Mouse (Mus musculus) forebrain, embryonic 16.5 days (tissue): ENCODE results near the gene Gab1. TPM values are rescaled to one million over a fixed set of nuclear protein-coding genes. Genes with fewer than 3 reads are reported as not detected.

Experiments used
- ATAC-seq: fragments of 200-750 bp; cut with Nextera tagmentation; 2 replicates; pipeline ENCODE4 v1.8.0; 2017; ENCODE audit warnings: mild to moderate bottlenecking, moderate library complexity
- H3K27ac ChIP-seq: fragments of 300-500 bp; sonication (generic); 2 replicates; pipeline ENCODE4 v1.5.1; 2014; ENCODE audit warnings: low read length, control low read depth
- H3K27me3 ChIP-seq: fragments of 300-500 bp; sonication (generic); replicated peaks from 2 replicates; pipeline ENCODE4 v1.6.1; 2014; ENCODE audit warnings: low read length; ENCODE audit not compliant: control insufficient read depth, insufficient read depth
- H3K36me3 ChIP-seq: fragments of 300-500 bp; sonication (generic); 2 replicates; pipeline ENCODE4 v1.6.1; 2014; ENCODE audit not compliant: control insufficient read depth, insufficient read depth
- H3K4me1 ChIP-seq: fragments of 300-500 bp; sonication (generic); replicated peaks from 2 replicates; pipeline ENCODE4 v1.6.1; 2014; ENCODE audit warnings: low read length; ENCODE audit not compliant: control insufficient read depth, insufficient read depth
- H3K4me2 ChIP-seq: fragments of 300-500 bp; sonication (generic); 2 replicates; pipeline ENCODE4 v1.6.1; 2014; ENCODE audit warnings: mild to moderate bottlenecking, low read length, control low read depth
- H3K4me3 ChIP-seq: fragments of 300-500 bp; sonication (generic); replicated peaks from 2 replicates; pipeline ENCODE4 v1.5.1; 2014; ENCODE audit warnings: mild to moderate bottlenecking, low read length, control low read depth
- H3K9ac ChIP-seq: fragments of 300-500 bp; sonication (generic); replicated peaks from 2 replicates; pipeline ENCODE4 v1.6.1; 2014; ENCODE audit warnings: low read depth, low read length, control low read depth
- H3K9me3 ChIP-seq: fragments of 300-500 bp; sonication (generic); 2 replicates; pipeline ENCODE4 v1.6.1; 2016; ENCODE audit warnings: low read length; ENCODE audit not compliant: control insufficient read depth
- WGBS: fragments of 180-500 bp; shearing (Covaris S2); extraction: QIAGEN DNeasy Blood & Tissue Kit; methylation state at CpG from one replicate; pipeline ENCODE4 v1.1.7; 2014; 5-methylcytosine and 5-hydroxymethylcytosine counted together
- polyA plus RNA-seq: library from polyadenylated mRNA; unstranded; fragments of >200 nt; fragmentation: Nextera tagmentation; extraction: Ambion mirVana; gene quantifications from 2 replicates; pipeline ENCODE4 v1.2.1, GENCODE M21; 2015

Gab1 gene
- polyA plus RNA-seq, 1 experiment from 2014 or later: 10.6 TPM

DNA sequence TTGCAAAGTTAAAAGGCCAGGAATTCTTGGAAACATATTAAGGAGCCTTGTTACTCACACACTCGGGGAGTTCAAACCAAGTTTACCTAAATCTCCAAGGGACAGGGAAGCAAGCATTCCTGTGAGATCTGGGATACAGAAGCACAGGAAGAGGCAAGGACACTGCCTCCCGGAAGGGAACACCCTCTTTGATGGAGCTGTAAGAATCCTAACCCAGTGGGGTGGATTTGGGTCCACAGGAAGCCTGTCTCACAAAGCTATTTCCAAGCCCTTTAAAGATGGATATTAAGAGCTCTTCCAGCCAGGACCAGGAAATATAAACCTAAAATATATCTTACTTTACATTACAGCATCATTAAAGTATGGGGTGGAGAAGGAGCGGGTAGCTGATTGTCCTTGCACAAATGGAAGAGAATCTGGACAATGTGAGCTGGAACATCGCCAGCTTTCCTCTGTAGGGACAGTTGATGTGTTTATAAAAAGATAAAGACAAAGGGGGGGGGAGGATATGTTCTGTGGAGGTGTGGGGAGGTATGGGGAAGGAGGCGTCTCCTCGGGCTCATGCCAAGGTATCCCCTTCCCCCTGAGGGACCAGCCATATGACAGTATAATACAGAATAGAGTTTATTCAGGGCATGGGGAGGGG lies 28.1 kb upstream of the Gab1 start:
- no peak overlapping the region for H3K4me3 ChIP-seq
- no peak overlapping the region for H3K9ac ChIP-seq
- 64% methylated on average over 6 of the region's 6 CpGs for WGBS
- peaks cover 5% of the 10 kb centered on the region for H3K4me1 ChIP-seq
- H3K9me3 ChIP-seq: no peaks in the 10 kb centered on the region
- no peak overlapping the region for H3K27ac ChIP-seq
- no peak for ATAC-seq
- H3K4me2 ChIP-seq: no peak overlapping the region
- no peaks in the 10 kb centered on the region for H3K27me3 ChIP-seq
- H3K36me3 ChIP-seq: no peaks in the 10 kb centered on the region

DNA sequence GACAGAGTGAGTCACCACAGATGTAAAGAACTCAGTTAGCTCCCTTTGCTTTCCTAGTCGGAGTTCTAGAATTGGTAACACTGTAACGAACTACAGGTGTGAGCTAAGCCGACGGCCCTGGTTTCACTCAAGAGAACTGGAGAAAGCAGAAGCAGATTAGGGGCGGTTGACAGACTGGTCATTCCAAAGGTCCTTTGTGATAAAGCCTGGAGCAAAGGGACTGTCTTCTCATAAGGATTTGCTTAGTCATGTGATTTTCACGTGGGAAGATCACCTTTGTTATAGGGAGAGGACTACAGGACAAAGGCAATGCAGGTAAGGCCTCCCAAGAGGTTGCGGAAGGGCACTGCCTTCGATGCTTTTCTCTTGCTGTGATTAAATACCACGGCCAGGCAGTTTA lies 22.0 kb upstream of the Gab1 start:
- Histone ChIP-seq H3K4me3 (no peak overlapping the region), H3K9me3 (no peaks in the 10 kb centered on the region), H3K27ac (no peak overlapping the region), H3K4me1 (no peaks in the 10 kb centered on the region), H3K36me3 (no peaks in the 10 kb centered on the region), H3K4me2 (no peak overlapping the region), H3K9ac (no peak overlapping the region), H3K27me3 (no peaks in the 10 kb centered on the region)
- 83% methylated on average over 9 of the region's 9 CpGs for WGBS
- ATAC-seq: no peak

GRCm38 (mm10) chr8:80899364-80899763 lies 19.0 kb upstream of the Gab1 start:
- no peaks in the 10 kb centered on the region for H3K36me3 ChIP-seq
- H3K9me3 ChIP-seq: no peaks in the 10 kb centered on the region
- H3K9ac ChIP-seq: no peak overlapping the region
- H3K4me2 ChIP-seq: no peak overlapping the region
- H3K4me1 ChIP-seq: 0 out of 2 replicates have a peak, but pooled peaks cover 2% of the 10 kb centered on the region
- H3K27me3 ChIP-seq: no peaks in the 10 kb centered on the region
- H3K27ac ChIP-seq: no peak overlapping the region
- H3K4me3 ChIP-seq: no peak overlapping the region
- no peak for ATAC-seq

- no peak overlapping the region for H3K27ac ChIP-seq
- no peaks in the 10 kb centered on the region for H3K36me3 ChIP-seq
- H3K27me3 ChIP-seq: no peaks in the 10 kb centered on the region
- WGBS: 82% methylated on average over 5 of the region's 5 CpGs
- no peak overlapping the region for H3K4me2 ChIP-seq
- H3K9ac ChIP-seq: no peak overlapping the region
- H3K9me3 ChIP-seq: no peaks in the 10 kb centered on the region
- 0 out of 2 replicates have a peak, but pooled peaks cover 2% of the 10 kb centered on the region for H3K4me1 ChIP-seq
- no peak for ATAC-seq
- no peak overlapping the region for H3K4me3 ChIP-seq
These were observed 15.7 kb upstream of the Gab1 start for GRCm38 (mm10) chr8:80896026-80896425.

- Histone ChIP-seq H3K4me3 (no peak overlapping the region), H3K27ac (no peak overlapping the region), H3K27me3 (no peaks in the 10 kb centered on the region), H3K4me2 (no peak overlapping the region), H3K4me1 (0 out of 2 replicates have a peak, but pooled peaks cover 2% of the 10 kb centered on the region), H3K36me3 (no peaks in the 10 kb centered on the region), H3K9ac (no peak overlapping the region), H3K9me3 (no peaks in the 10 kb centered on the region)
- no peak for ATAC-seq
- 27% methylated on average over 6 of the region's 6 CpGs for WGBS
These were observed 15.1 kb upstream of the Gab1 start for GRCm38 (mm10) chr8:80895397-80895796.

DNA sequence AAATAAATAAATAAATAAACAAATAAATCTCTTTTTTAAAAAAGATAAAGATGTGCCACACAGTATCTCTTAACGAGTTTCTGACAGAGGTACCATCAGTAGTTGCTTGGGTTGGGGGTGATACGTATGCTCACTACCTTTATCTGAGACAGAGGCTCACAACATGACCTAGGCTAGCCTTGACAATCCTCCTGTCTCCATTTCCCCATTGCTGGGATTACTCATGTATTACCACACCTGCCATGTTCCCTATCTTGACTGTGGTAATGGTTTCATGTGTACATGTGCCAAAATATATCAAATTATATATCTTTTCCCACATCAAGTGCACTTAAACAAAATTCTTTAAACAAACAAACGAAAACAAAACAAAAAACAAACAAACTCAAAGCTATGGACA lies 14.2 kb upstream of the Gab1 start:
- ATAC-seq: no peak
- Histone ChIP-seq H3K4me1 (0 out of 2 replicates have a peak, but pooled peaks cover 2% of the 10 kb centered on the region), H3K4me3 (no peak overlapping the region), H3K9me3 (no peaks in the 10 kb centered on the region), H3K9ac (no peak overlapping the region), H3K4me2 (no peak overlapping the region), H3K27me3 (no peaks in the 10 kb centered on the region), H3K27ac (no peak overlapping the region), H3K36me3 (no peaks in the 10 kb centered on the region)
- WGBS: 87% methylated on average over 3 of the region's 3 CpGs

DNA sequence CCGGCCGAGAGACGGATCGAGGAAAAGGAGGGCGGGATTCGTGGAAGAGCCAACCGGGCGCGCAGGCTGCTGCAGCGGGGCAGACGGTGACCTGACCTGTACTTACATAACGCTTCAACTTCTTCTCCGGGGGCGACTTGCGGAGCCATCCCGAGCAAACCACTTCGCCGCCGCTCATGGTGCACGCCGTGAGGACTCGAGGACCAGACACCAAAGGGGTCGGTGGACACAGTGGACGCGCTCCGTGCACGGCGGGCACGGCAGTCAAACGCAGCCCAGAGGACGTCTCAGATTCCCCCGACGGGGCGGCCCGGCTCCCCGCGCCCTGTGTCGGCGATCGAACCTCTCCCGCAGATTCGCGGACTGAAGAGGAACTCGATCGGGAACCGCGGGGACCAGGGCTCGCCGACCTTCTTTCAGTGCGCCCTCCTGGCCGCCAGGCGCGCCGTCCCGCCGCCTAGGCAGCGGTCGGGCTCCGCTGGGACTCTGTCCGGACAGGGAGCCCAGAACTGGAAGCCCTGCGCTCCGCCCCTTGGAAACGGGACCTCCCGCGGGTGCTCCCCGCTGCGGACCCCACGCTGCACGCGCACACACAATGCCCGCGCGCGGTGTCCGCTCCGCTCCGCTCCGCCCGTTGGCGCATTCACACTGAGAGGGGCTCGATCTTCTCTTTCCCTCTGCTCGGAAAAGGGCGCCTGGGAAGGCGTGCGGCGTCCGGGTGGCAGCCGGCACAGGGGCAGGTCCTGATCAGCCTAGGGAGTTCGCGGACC lies 708 bp downstream of the Gab1 start:
- H3K27me3 ChIP-seq: no peaks in the 10 kb centered on the region
- H3K4me1 ChIP-seq: peaks cover 25% of the 10 kb centered on the region
- H3K4me3 ChIP-seq: peak overlapping the region; percentile 90
- no peaks in the 10 kb centered on the region for H3K9me3 ChIP-seq
- ATAC-seq: peak; percentile 65
- H3K9ac ChIP-seq: peak overlapping the region; percentile 82
- peak overlapping the region; percentile 90 for H3K4me2 ChIP-seq
- H3K36me3 ChIP-seq: no peaks in the 10 kb centered on the region
- under 1% methylated on average over 86 of the region's 90 CpGs for WGBS
- H3K27ac ChIP-seq: peak overlapping the region; percentile 93

GRCm38 (mm10) chr8:80878801-80879425 lies 1.4 kb downstream of the Gab1 start:
- H3K4me1 ChIP-seq: peaks cover 25% of the 10 kb centered on the region
- H3K4me2 ChIP-seq: peak overlapping the region; percentile 90
- no peaks in the 10 kb centered on the region for H3K27me3 ChIP-seq
- H3K4me3 ChIP-seq: peak overlapping the region; percentile 90
- WGBS: 1% methylated on average over 26 of the region's 26 CpGs
- no peaks in the 10 kb centered on the region for H3K36me3 ChIP-seq
- peak overlapping the region; percentile 82 for H3K9ac ChIP-seq
- no peak for ATAC-seq
- H3K9me3 ChIP-seq: no peaks in the 10 kb centered on the region
- H3K27ac ChIP-seq: peak overlapping the region; percentile 93

DNA sequence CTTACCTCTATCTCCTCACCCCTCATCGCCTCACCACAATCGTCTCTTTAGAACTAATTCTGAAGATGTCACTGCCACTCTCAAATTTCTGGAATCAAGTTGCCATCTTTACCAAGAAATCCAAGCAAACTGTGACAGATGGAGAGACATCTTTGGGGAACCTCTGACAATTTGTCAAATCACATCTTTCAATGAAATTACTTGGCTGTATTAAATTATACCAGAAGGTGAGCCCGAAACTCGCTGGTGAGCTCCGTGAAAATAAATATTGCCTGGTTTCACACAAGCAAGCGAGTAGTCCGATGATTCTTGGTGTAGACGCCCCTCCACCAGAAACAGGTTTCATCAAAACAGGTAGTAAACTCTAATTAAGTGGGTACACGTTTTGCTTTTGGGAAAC lies 2.2 kb downstream of the Gab1 start:
- ATAC-seq: no peak
- peak overlapping the region; percentile 90 for H3K4me3 ChIP-seq

More for the DNA sequence above, 2.2 kb downstream of the Gab1 start:
- 30% methylated on average over 9 of the region's 9 CpGs for WGBS
- Histone ChIP-seq H3K36me3 (no peaks in the 10 kb centered on the region), H3K4me2 (peak overlapping the region; percentile 90), H3K27me3 (no peaks in the 10 kb centered on the region), H3K27ac (no peak overlapping the region), H3K4me1 (peaks cover 25% of the 10 kb centered on the region), H3K9ac (0 out of 2 replicates have a peak overlapping the region, but pooled peaks have one; percentile 10), H3K9me3 (no peaks in the 10 kb centered on the region)
